In the genomic region with DNA sequence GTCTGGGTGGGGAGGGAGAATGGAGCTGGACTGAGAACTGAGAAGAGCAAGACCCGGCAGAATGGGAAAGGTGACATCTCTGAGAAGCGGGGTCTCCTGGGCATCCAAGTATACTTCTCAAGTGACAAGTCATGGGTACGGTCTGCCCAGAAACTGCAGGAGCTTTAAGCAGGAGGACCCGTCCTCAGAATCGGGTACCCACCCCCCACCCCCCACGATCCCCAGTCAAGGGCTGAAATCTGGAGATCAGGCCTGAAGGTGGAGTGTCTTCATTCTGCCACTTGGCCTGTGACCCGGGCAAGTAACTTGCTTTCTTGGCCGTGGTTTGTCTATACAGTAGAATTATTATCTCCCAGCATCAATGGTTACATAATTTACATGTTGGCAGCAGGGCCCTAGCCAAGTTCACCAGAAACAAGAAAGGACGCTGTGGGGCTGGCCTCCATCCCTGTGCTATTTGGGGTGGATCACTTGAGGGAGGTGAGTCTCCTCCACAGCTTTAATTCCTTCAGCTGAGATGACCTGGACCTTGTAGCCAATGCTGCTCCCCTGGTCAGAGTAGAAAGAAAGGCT, we compare ENCODE assay signal across 9 mouse cellular contexts. TPM values are rescaled to one million over a fixed set of nuclear protein-coding genes. Genes with fewer than 3 reads are reported as not detected.
DNase-seq lines count a peak whose midpoint lies in the region; ATAC-seq and TF ChIP-seq lines count a peak whose summit lies in the region.
"Had no signal": no experiment of that assay in that cellular context is flagged by ENCODE, and none has a peak within 500 bp of the region (broad histone marks: within the 10 kb centered on the region; RNA-seq: fewer than 3 reads in every experiment).

No protein-coding gene starts in this region.

- H3K4me1 ChIP-seq in erythroblast, embryonic 14.5 days (ENCODE audit: control insufficient read depth), result no peaks in the 10 kb centered on the region
- peaks cover 2% of the 10 kb centered on the region for H3K4me1 ChIP-seq in spleen, adult 2 months (ENCODE audit: control insufficient read depth, insufficient read depth, insufficient read length)
- H3K4me1 ChIP-seq in hindbrain, embryonic 14.5 days (replicated peaks; ENCODE audit: control insufficient read depth, insufficient read depth, low read length), result peaks cover 40% of the 10 kb centered on the region
- H3K4me1 ChIP-seq in midbrain, postnatal 0 days (ENCODE audit: insufficient read depth, low read length), result 0 out of 2 replicates have a peak, but pooled peaks cover 5% of the 10 kb centered on the region

- peak overlapping the region; percentile 78 for H3K4me2 ChIP-seq in hindbrain, embryonic 14.5 days (replicated peaks)
- peak overlapping the region; percentile 89 for H3K4me2 ChIP-seq in midbrain, postnatal 0 days (ENCODE audit: low read depth, low read length, poor library complexity, severe bottlenecking)

- H3K27me3 ChIP-seq in erythroblast, embryonic 14.5 days (ENCODE audit: control insufficient read depth), result peaks cover 81% of the 10 kb centered on the region
- peaks cover 21% of the 10 kb centered on the region for H3K27me3 ChIP-seq in spleen, adult 2 months (ENCODE audit: control insufficient read depth, insufficient read depth, low read length)
- H3K27me3 ChIP-seq in hindbrain, embryonic 14.5 days (ENCODE audit: control insufficient read depth, insufficient read depth, low read length), result no peaks in the 10 kb centered on the region
- H3K27me3 ChIP-seq in midbrain, postnatal 0 days (ENCODE audit: insufficient read depth, low read length), result no peaks in the 10 kb centered on the region

- no peak for TF ChIP-seq CTCF in spleen, adult 2 months (IDR thresholded peaks at IDR 0.05; ENCODE audit: extremely low read depth, insufficient read depth, insufficient read length, insufficient replicate concordance)
- no peak for TF ChIP-seq CTCF in midbrain, postnatal 0 days (IDR thresholded peaks at IDR 0.05)

- peak overlapping the region; percentile 74 for H3K9ac ChIP-seq in hindbrain, embryonic 14.5 days
- H3K9ac ChIP-seq in midbrain, postnatal 0 days (replicated peaks; ENCODE audit: low read length, poor library complexity, severe bottlenecking), result peak overlapping the region; percentile 81

- H3K36me3 ChIP-seq in erythroblast, embryonic 14.5 days (ENCODE audit: control insufficient read depth), result no peaks in the 10 kb centered on the region
- no peaks in the 10 kb centered on the region for H3K36me3 ChIP-seq in spleen, adult 2 months (ENCODE audit: control insufficient read depth, insufficient read depth, low read length)
- no peaks in the 10 kb centered on the region for H3K36me3 ChIP-seq in hindbrain, embryonic 14.5 days (replicated peaks; ENCODE audit: control insufficient read depth, insufficient read depth)
- no peaks in the 10 kb centered on the region for H3K36me3 ChIP-seq in midbrain, postnatal 0 days (ENCODE audit: insufficient read depth, low read length)

- H3K9me3 ChIP-seq in erythroblast, embryonic 14.5 days (ENCODE audit: control insufficient read depth, low read length), result no peaks in the 10 kb centered on the region; the same call in 1 of the 2 replicates
- no peaks in the 10 kb centered on the region for H3K9me3 ChIP-seq in hindbrain, embryonic 14.5 days (ENCODE audit: control insufficient read depth, low read length)
- no peaks in the 10 kb centered on the region for H3K9me3 ChIP-seq in midbrain, postnatal 0 days (ENCODE audit: low read length)

- no peak for TF ChIP-seq POLR2A in spleen, adult 2 months (IDR thresholded peaks at IDR 0.05; ENCODE audit: low read depth, low read length)

- ATAC-seq in erythroblast, adult 5-6 weeks (replicated peaks; ENCODE audit: low FRiP score, poor library complexity, severe bottlenecking), result no peak
- ATAC-seq in hindbrain, embryonic 14.5 days (ENCODE audit: low FRiP score), result no peak
- 0 out of 2 replicates have a peak, but pooled peaks have one; percentile 24 for ATAC-seq in midbrain, postnatal 0 days (ENCODE audit: low FRiP score)

- DNase-seq in spleen, adult 2 months (ENCODE audit: low read depth in 1 of 2, low spot score in 2 of 2), result no peak
- DNase-seq in spleen, postnatal 10 days (ENCODE audit: low spot score in 2 of 2), result no peak
- no peak for DNase-seq in hindbrain, embryonic 14.5 days (ENCODE audit: low spot score)
- no peak for DNase-seq in midbrain, postnatal 0 days (ENCODE audit: low spot score)
- DNase-seq in ovary, postnatal 36 days (ENCODE audit: low spot score), result no peak
- no peak for DNase-seq in thymus, postnatal 10 days (ENCODE audit: low spot score in 2 of 2)

- H3K27ac ChIP-seq in spleen, adult 2 months (ENCODE audit: insufficient read depth, low read length), result no peak overlapping the region
- peak overlapping the region; percentile 82 for H3K27ac ChIP-seq in hindbrain, embryonic 14.5 days
- H3K27ac ChIP-seq in midbrain, postnatal 0 days (ENCODE audit: low read depth, low read length), result peak overlapping the region; percentile 62

- peak overlapping the region; percentile 49 for H3K4me3 ChIP-seq in erythroblast, embryonic 14.5 days (replicated peaks)
- H3K4me3 ChIP-seq in spleen, adult 2 months (ENCODE audit: extremely low read depth, insufficient read depth, insufficient read length), result peak overlapping the region; percentile 45; the same call in 1 of the 2 replicates
- peak overlapping the region; percentile 71 for H3K4me3 ChIP-seq in hindbrain, embryonic 14.5 days (replicated peaks; ENCODE audit: low read length)
- peak overlapping the region; percentile 73 for H3K4me3 ChIP-seq in midbrain, postnatal 0 days (ENCODE audit: low read depth, low read length)

- WGBS in spleen, adult 2 months, result 15% methylated on average over 9 of the region's 9 CpGs
- WGBS in hindbrain, embryonic 14.5 days, result 4% methylated on average over 9 of the region's 9 CpGs
- 3% methylated on average over 9 of the region's 9 CpGs for WGBS in midbrain, postnatal 0 days

RNA-seq across cellular contexts. Expression of a gene that starts 34.3 kb away (rescaled TPM):
- polyA plus RNA-seq in erythroblast, embryonic 14.5 days (2012), result not detected in 2 replicates
- total RNA-seq in erythroblast, adult 5-6 weeks (2015; ENCODE audit: low replicate concordance), result not detected in 2 replicates
- not detected in 2 replicates for total RNA-seq in erythroblast, adult 5-6 weeks (2017; ENCODE audit: low replicate concordance)
- polyA plus RNA-seq in spleen, adult 2 months (2012; rRNA removed), result not detected in 2 replicates
- polyA plus RNA-seq in hindbrain, embryonic 14.5 days (2014; fragmentation: Nextera tagmentation; extraction: Ambion mirVana), result 21.7 and 25.5 TPM in 2 replicates
- total RNA-seq in midbrain, postnatal 0 days (2014; rRNA removed), result 11.6 and 24.4 TPM in 2 replicates
- polyA plus RNA-seq in midbrain, postnatal 0 days (2015; fragmentation: Nextera tagmentation; extraction: Ambion mirVana), result 2.1 and 3.3 TPM in 2 replicates
- total RNA-seq: heart, adult 18-20 months had no signal

RNA-seq across cellular contexts. Expression of a gene that starts 53.1 kb away (rescaled TPM):
- 0.02 TPM in 1 of 2 replicates, not detected in the other for polyA plus RNA-seq in erythroblast, embryonic 14.5 days (2012)
- total RNA-seq in erythroblast, adult 5-6 weeks (2015; ENCODE audit: low replicate concordance), result not detected in 2 replicates
- not detected in 2 replicates for total RNA-seq in erythroblast, adult 5-6 weeks (2017; ENCODE audit: low replicate concordance)
- 0.27 and 0.44 TPM in 2 replicates for polyA plus RNA-seq in spleen, adult 2 months (2012; rRNA removed)
- polyA plus RNA-seq in hindbrain, embryonic 14.5 days (2014; fragmentation: Nextera tagmentation; extraction: Ambion mirVana), result 3.0 and 3.3 TPM in 2 replicates
- 1.8 and 5.0 TPM in 2 replicates for total RNA-seq in midbrain, postnatal 0 days (2014; rRNA removed)
- polyA plus RNA-seq in midbrain, postnatal 0 days (2015; fragmentation: Nextera tagmentation; extraction: Ambion mirVana), result 4.2 and 5.3 TPM in 2 replicates
